Mouse (Mus musculus) right cerebral cortex, adult 2 months (tissue): ENCODE data around the gene Cops3.
"Not testable (repeated sequence)": the region's sequence is repeated elsewhere in the genome, so short reads cannot be mapped to it uniquely, and the experiment has no call there.

Experiments used
- DNase-seq, 2 experiments: peaks; one replicate each; pipeline ENCODE4 v3.0.0; 2021 to 2022; ENCODE audit warnings: low spot score in 2 of 2

Cops3 gene

DNA sequence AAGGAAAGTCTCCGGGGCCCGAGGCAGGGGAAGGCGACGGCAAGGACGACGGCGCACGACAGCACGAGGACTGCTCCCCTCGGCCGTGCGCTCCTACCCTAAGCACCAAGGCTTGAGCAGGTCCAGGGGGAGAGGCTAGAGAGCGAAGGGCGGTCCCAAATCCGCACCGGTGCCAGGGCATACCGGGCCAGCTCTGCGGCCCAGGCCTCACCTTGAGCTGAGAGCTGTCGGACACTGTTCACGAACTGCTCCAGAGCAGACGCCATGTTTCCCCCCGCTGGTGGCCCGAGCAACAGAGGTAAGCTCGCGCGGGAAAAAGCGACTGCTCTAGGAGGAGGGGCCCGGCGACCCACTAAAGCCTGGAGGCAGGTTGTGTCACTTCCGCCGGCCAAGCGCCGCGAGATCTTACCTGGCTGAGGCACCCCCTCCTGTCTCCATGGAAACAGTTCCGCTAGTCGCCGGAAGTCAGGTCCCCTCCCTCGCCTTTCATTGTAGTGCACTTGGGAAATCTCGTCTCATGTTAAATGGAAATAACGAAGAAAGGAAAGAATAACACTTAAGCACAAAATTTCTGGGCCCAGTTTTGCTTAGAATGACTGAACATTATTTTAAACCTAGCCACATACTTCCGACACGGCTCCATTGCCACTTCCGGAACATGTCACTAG is at the start of gene Cops3:
TSS of gene Cops3 (minus strand) at position 380 of the 668 bp plus-strand sequence.
- peak; percentile 93 to 96 for DNase-seq

- no peak for DNase-seq
Observed at GRCm38 (mm10) chr11:59888151-59888550, 48.5 kb upstream of the Cops3 start.

- no peak for DNase-seq
Observed at GRCm38 (mm10) chr11:59886952-59887351, 47.3 kb upstream of the Cops3 start.

DNA sequence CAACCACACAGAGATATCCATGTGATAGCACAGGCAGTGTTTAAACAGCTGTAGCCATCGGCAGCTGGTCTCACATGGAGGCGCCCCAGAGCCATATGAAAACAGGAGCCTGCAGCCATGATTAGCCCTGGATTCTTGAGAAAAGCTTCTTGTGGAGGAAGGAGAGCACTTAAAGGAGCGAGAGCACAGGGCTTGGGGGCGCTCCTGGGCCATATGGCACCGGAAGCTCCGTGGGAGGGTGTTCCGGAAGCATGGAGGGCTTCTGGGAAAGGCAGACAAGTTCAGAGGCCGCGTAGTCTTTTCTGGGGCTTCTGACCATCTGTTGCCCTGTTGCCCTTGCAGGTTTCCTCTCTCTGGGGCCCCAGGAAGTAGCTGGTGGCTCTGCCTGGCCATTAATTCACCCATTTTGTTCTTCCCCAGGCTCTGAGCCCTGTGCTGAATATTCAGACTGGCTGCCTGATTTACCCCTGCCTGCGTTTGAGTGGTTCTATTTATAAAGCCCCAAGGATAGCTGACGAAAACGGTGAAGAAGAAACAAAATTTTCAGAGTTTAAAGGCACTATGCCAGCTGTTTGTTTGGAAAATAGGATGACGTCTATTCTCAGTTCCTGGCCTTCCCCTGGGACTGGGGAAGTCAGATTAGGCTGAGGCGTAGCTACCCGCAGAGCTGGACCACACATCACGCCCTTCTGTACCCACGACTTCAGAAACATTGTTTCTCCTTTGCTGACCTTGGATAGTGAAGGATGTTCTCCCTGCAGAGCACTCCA is 45.8 kb upstream of the Cops3 start:
- no peak for DNase-seq

- DNase-seq: peak; percentile 79 to 86
Observed at GRCm38 (mm10) chr11:59880031-59880430, 40.4 kb upstream of the Cops3 start.

DNA sequence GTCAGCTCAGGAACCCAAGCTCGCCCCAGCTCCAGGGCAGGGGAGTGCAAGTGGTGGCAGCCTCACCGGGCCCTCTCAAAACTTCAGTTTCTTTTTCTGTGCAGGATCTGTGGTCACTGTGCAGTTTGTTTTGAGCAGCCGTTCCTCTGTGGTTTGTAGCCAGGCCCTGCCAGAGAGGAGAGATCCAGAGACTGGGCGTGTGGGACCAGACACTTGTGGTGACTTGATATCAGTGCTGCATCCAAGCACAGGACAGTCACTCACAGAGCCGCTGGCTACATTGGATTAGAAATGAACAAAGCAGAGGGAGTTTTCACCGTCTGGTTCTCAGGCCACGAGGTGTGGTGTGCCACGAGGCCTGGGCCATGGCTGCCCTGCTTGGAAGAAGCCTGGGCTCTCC is 32.5 kb upstream of the Cops3 start:
- DNase-seq: no peak

DNA sequence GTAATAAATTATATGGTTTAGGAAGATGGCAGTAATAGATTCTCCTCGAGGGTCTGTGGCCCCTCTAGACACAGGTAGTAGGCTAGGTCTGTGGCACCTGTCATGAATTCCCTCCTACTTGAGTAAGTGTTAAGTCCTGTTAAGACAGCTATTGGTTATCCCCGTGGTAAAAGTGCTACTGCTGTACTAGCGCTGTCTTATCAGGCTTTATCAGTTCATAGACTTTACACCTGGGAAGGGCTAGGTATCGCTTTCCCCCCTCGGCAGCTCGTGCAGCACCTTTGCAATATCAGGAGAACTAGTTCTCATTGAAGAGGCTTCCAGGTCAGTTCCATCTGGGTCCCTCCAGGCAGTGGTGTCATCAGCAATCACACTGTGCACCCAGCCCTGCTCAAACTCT is 24.7 kb upstream of the Cops3 start:
- no peak for DNase-seq

DNA sequence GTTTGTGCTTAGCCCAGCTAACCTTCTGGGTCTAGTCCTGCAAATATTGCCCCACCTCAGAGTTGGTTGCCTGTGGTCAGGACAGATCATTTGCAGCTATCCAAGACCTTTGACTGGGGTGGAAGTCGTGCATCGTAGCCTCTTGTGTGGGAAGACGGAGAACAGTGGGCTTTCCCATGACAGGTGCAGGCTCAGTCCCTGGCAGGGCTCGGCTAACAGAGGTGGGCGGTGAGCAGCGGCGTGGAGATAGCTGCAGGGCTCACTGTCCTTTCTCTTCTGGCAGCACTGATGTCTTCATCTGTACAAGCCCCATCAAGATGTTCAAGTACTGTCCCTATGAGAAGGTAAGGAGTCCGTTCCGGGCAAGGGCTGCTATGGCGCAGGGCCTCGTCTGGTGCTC is 20.8 kb upstream of the Cops3 start:
- peak; percentile 22 to 26 for DNase-seq

DNA sequence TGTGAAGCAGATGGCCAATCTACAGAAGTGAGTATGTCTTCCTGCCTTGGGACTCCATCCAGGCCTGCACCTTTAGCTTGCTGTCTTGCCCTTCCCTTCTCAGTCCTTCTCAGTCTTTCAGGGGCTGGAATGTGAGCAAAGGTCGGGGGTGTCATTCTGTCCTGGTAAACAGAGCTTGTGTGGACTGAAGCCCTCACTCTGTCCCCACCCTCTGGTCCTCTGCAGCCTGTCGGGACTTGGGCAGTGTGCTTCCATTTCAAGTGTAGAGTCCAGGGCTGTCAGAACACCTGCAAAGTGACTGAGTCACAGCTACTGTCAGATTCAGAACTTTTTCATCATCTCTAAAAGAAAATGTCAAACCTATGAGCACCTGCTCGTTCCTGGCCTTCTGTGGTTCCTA is 13.2 kb upstream of the Cops3 start:
- no peak for DNase-seq

GRCm38 (mm10) chr11:59847891-59848884 is 8.6 kb upstream of the Cops3 start:
- DNase-seq: peak; percentile 67 to 78

- DNase-seq: peak; percentile 21 to 27
Observed at GRCm38 (mm10) chr11:59847131-59847530, 7.5 kb upstream of the Cops3 start.

DNA sequence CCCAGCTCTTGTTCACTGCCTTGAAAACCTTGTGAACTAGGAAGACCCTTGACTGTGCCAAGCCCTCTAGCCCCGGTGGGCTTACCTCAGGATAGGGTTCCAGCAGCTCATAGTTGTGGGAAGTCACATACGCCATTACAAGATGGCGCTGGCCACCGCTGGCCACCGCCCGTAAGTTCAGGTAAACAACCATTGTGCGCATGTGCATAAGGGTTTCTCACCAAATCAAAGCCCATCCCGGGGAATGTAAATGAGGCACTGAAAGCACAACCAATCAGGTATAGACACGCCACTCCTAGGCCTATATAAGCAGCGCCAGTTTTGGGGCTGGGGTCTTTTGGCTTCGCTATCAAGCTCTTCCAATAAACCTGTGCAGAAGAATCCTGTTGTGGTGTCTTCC is 6.7 kb upstream of the Cops3 start:
- no peak for DNase-seq

DNA sequence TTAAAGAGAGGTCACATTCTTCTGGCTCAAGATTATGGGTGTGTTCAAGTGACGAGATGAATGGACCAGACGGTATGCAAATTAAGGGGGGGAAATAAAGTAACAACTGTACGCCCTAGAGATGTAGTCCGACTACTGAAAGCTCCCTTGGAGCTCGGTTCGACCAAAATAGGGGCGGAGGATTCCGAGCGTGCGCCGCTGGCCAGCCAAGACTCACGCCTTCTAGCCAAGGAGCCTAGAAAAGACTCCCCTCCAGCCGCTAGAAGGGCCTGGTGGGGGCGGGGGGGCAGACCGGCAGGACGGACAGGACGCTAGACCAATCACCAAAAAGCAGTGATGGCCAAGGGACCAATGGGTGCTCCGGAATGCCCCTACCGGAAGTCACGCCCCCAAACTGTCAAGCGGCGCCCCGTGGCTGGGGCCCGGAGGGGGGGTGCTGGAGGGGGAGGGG is 605 bp downstream of the Cops3 start, which contains the start of gene Nt5m:
TSS of gene Nt5m (plus strand) at position 440 of the 451 bp plus-strand sequence.
- DNase-seq: peak; percentile 92 to 95

DNA sequence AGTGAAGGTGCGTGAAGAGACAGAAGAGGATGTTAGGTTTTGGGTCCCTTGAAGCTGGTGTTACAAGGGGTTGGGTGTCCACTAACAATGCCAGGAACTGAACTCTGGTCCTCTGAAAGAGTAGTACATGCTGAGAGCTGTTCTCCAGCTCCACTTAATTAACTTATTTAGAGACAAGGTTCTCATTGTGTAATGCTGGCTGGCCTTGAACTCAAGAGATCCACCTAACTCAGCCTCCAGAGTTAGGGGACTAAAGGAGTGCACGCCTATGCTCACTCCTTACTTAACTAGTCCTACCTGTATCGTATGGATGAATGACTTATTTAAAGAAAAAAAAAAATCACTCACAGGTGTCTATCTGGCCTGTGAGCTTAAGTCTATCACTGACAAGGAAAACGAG is 1.2 kb downstream of the Cops3 start:
- no peak for DNase-seq

- not testable (repeated sequence) for DNase-seq
Observed at GRCm38 (mm10) chr11:59837789-59838188, 1.8 kb downstream of the Cops3 start.

DNA sequence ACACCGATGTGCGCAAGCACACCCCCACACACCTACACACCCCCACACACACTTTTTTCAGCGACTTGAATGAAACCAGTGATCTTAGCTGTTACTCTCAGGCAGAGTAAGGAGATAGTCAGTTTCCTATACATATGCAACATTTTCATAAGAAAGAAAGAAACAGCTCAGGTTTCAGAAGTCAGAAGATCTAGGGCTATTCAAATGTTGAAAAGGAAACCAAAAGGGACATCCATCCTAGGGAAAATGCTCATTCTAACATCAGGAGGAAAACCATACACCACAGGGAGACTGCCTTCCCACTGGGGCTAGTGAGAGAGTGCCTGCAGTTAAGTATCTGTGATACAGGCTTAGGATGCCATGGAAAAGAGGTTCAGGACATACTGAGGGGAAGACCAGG is 18.0 kb downstream of the Cops3 start:
- DNase-seq: no peak

DNA sequence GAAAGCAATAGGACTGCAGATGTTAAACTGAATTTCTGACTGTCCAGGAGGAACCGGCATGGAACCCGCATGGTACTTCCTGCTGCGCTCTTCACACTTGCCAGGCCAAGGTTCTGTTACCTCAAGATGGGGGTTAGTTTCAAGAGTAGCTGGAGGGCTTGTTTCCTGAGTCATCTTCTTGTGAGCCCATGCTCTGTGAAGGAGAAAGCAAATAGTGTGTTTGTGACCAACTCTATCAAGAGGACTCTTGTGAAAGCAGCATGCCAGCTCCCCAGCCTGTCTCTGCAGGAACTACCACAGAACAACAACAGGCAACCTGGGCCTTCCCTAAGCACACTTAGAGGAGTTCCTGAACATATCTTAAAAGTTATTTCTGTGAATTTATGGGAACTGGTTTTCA is 21.7 kb downstream of the Cops3 start:
- no peak for DNase-seq

GRCm38 (mm10) chr11:59815482-59816065 is 24.1 kb downstream of the Cops3 start:
- DNase-seq: no peak

DNA sequence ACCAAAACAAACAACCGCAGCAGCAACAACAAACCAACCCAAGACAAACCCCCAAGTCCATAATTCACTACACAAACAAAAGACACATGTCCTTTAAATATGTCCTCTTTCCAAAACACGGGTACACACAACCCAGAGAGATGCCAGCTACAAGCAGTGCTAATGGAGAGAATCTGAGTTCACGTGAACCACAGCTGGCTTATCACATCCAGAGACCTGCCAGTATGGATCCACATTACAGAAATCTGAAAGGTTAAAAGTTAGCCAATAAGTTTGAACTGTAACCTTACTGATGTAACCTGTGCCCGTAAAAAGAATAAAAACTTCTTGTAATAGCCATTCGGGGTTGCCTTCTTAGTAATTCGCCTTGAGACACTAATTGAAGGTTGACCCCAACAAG is 24.7 kb downstream of the Cops3 start:
- no peak for DNase-seq

DNA sequence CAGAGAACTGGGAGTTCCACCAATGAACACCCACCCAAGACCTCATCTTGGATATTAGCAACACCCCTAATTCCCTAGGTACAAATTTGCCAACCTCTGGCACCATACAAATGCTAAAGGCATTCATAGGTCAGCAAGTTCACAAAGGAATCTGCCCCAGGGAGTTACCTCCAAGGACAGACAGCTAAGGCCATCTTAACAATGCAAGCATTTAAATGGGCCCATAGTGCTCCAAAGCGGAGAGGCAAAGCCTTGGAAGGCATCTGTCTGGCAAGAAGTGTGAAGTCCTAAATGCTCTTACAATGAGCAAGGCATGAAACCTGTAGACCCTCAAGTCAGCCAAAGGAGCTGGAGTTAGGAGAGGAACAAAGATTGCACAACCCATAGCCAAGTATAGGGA is 25.3 kb downstream of the Cops3 start:
- no peak for DNase-seq

DNA sequence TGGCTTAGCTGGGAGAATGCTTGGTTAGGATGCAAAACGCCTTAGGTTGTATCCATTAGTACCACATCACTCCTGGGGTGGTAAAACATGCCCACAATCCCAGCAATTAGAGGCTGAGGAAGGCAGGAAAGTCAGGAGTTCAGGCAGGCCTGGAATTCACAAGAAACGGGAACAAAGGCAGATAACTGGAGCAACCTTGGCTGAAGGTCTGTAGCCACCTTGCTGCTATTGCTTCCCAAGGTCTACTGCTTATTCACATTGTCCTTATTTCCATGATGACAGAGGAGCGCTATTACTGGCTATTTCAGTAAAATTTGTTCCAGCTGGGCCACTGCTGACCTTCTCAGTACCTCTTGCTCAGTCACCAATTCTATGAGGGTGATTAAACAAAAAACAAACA is 26.4 kb downstream of the Cops3 start:
- no peak for DNase-seq

DNA sequence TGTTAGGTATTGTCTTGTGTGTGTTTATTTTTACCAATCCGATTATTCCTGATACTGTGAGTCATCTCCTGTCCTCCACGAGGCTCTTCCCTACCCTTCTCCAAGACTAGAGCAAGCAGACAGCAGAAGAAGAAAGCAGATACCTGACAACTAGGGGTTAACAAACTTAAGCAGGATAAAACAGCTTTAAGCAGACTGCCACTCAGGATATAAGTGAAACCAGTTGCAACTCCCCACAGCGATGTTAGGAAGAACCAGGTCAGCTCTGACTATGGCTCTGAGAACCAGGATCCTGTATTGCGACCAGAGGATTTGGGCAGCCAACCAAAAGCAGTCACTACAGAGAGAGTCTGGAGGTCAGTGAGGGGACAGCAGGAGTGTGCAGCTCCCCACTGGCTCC is 28.4 kb downstream of the Cops3 start:
- DNase-seq: no peak
